Mouse (Mus musculus): ENCODE results near the gene Alkbh5. TPM values are rescaled to one million over a fixed set of nuclear protein-coding genes. Genes with fewer than 3 reads are reported as not detected.

Gene Alkbh5
- 46.6 and 52.1 TPM in 2 replicates for polyA plus RNA-seq (2011; ENCODE audit: insufficient read depth, insufficient read length, low read depth, missing spikeins)

DNA sequence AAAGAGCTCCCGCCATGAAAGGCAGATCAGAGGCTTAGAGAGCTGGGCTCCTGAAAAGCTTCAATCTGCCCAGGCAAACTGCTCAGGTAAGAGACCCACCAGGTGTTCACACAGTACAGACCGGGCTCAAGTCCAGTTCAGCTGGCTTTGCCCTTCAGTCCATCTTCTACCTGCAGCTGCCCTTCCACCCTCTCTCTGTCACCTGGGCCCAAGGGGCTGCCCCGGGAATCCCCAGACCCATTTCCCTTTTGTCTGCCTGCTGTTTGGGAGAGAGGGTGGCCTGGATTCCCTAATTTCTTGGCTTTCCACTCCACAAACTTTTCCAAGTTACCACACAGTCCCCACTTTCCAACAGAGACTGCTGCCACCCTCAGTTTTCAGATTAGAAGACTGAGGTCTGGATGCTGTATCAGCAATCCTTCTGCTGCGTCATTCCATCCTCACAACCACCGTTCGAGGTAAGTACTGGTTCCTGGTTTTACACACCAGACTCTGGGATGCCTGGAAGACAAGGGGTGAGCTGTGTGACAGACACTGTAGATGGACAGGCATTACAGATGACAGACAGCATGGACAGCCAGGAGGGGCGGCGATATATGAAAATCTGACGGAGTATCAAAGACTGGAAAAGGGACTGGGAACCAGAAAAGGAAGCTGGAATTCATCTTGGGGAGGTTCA, at the start of gene Alkbh5:
Alkbh5 (plus strand) TSS at position 202 of the 679 bp plus-strand sequence.
- H3K9ac ChIP-seq (ENCODE audit: low read depth, poor library complexity, severe bottlenecking) = peak within 1 kb of the TSS; percentile 95
- H3K27me3 ChIP-seq (ENCODE audit: control insufficient read depth, insufficient read depth, low read length, poor library complexity, severe bottlenecking) = no peaks in the 10 kb centered on the region
- H3K9me3 ChIP-seq (replicated peaks; ENCODE audit: control insufficient read depth, insufficient read depth, low read length, poor library complexity, severe bottlenecking) = no peaks in the 10 kb centered on the region
- peak within 1 kb of the TSS; percentile 83 for H3K4me3 ChIP-seq (ENCODE audit: low read depth, low read length)
- no peaks in the 10 kb centered on the region for H3K4me1 ChIP-seq (ENCODE audit: control insufficient read depth, insufficient read depth, low read length)
- no peak for TF ChIP-seq EP300 (IDR thresholded peaks at IDR 0.05; ENCODE audit: insufficient read depth, low read depth, low read length)
- no peak for TF ChIP-seq CTCF (IDR thresholded peaks at IDR 0.05; ENCODE audit: low read depth, low read length)
- TF ChIP-seq POLR2A (IDR thresholded peaks at IDR 0.05; ENCODE audit: insufficient read depth, low read length) = no peak
- peaks cover 13% of the 10 kb centered on the region for H3K36me3 ChIP-seq (ENCODE audit: control insufficient read depth, insufficient read depth, low read length, poor library complexity, severe bottlenecking)
- peak within 1 kb of the TSS; percentile 93 for H3K27ac ChIP-seq (ENCODE audit: insufficient read depth, low read length)

DNA sequence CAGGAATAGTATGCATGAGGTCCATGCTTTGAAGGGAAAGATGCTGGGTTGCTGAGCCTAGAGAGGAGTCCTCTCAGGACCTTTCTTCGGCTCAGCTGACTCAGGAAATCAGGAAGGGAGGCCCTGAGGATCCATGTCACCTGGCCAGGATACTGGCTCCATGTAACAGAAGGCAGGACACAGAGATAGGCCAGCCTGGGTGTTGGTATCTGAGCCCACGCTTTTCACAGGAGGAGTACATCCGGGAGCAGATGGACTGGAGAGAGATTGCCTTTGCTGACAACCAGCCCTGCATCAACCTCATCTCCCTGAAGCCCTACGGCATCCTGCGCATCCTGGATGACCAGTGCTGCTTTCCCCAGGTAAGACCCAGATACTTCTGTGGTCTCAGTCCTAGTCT, 43.5 kb upstream of the Alkbh5 start:
- peaks cover 5% of the 10 kb centered on the region for H3K4me1 ChIP-seq (ENCODE audit: control insufficient read depth, insufficient read depth, low read length)
- H3K27ac ChIP-seq (ENCODE audit: insufficient read depth, low read length) = no peak overlapping the region
- H3K9me3 ChIP-seq (replicated peaks; ENCODE audit: control insufficient read depth, insufficient read depth, low read length, poor library complexity, severe bottlenecking) = no peaks in the 10 kb centered on the region
- H3K36me3 ChIP-seq (ENCODE audit: control insufficient read depth, insufficient read depth, low read length, poor library complexity, severe bottlenecking) = no peaks in the 10 kb centered on the region
- no peak overlapping the region for H3K9ac ChIP-seq (ENCODE audit: low read depth, poor library complexity, severe bottlenecking)
- no peak overlapping the region for H3K4me3 ChIP-seq (ENCODE audit: low read depth, low read length)
- TF ChIP-seq CTCF (IDR thresholded peaks at IDR 0.05; ENCODE audit: low read depth, low read length) (no peak), EP300 (IDR thresholded peaks at IDR 0.05; ENCODE audit: insufficient read depth, low read depth, low read length) (no peak), POLR2A (IDR thresholded peaks at IDR 0.05; ENCODE audit: insufficient read depth, low read length) (no peak)
- no peaks in the 10 kb centered on the region for H3K27me3 ChIP-seq (ENCODE audit: control insufficient read depth, insufficient read depth, low read length, poor library complexity, severe bottlenecking)

- H3K9ac ChIP-seq (ENCODE audit: low read depth, poor library complexity, severe bottlenecking) = no peak overlapping the region
These were observed 40.5 kb upstream of the Alkbh5 start for GRCm38 (mm10) chr11:60495692-60496091.

DNA sequence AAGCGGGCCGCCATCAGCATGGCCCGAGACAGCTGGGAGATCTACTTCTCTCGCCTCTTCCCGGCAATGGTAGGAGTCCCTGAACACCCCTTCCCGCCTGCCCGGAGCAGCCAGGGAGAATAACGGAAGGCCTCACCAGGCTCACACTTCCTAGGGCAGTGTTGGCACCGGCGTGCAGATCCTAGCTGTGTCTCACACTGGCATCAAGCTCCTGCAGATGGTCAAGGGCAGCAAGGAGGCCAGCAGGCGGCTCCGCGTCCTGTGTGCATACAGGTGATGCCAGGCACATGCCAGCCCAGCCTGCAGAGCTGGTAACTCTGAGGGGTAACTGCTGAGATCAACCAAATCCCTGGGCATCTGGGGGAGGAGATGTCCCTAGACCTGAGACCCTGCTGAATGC, 28.9 kb upstream of the Alkbh5 start:
- H3K4me3 ChIP-seq (ENCODE audit: low read depth, low read length) = no peak overlapping the region
- H3K4me1 ChIP-seq (ENCODE audit: control insufficient read depth, insufficient read depth, low read length) = no peaks in the 10 kb centered on the region
- no peak overlapping the region for H3K9ac ChIP-seq (ENCODE audit: low read depth, poor library complexity, severe bottlenecking)
- no peaks in the 10 kb centered on the region for H3K27me3 ChIP-seq (ENCODE audit: control insufficient read depth, insufficient read depth, low read length, poor library complexity, severe bottlenecking)
- H3K9me3 ChIP-seq (replicated peaks; ENCODE audit: control insufficient read depth, insufficient read depth, low read length, poor library complexity, severe bottlenecking) = no peaks in the 10 kb centered on the region
- H3K27ac ChIP-seq (ENCODE audit: insufficient read depth, low read length) = no peak overlapping the region
- TF ChIP-seq CTCF (IDR thresholded peaks at IDR 0.05; ENCODE audit: low read depth, low read length) = no peak
- no peak for TF ChIP-seq EP300 (IDR thresholded peaks at IDR 0.05; ENCODE audit: insufficient read depth, low read depth, low read length)
- TF ChIP-seq POLR2A (IDR thresholded peaks at IDR 0.05; ENCODE audit: insufficient read depth, low read length) = no peak
- H3K36me3 ChIP-seq (ENCODE audit: control insufficient read depth, insufficient read depth, low read length, poor library complexity, severe bottlenecking) = no peaks in the 10 kb centered on the region

More at GRCm38 (mm10) chr11:60495692-60496091, 40.5 kb upstream of the Alkbh5 start:
- no peaks in the 10 kb centered on the region for H3K9me3 ChIP-seq (replicated peaks; ENCODE audit: control insufficient read depth, insufficient read depth, low read length, poor library complexity, severe bottlenecking)
- H3K4me1 ChIP-seq (ENCODE audit: control insufficient read depth, insufficient read depth, low read length) = peaks cover 5% of the 10 kb centered on the region
- no peaks in the 10 kb centered on the region for H3K36me3 ChIP-seq (ENCODE audit: control insufficient read depth, insufficient read depth, low read length, poor library complexity, severe bottlenecking)
- H3K27ac ChIP-seq (ENCODE audit: insufficient read depth, low read length) = no peak overlapping the region
- H3K27me3 ChIP-seq (ENCODE audit: control insufficient read depth, insufficient read depth, low read length, poor library complexity, severe bottlenecking) = no peaks in the 10 kb centered on the region
- TF ChIP-seq POLR2A (IDR thresholded peaks at IDR 0.05; ENCODE audit: insufficient read depth, low read length) = no peak
- TF ChIP-seq CTCF (IDR thresholded peaks at IDR 0.05; ENCODE audit: low read depth, low read length) = no peak
- TF ChIP-seq EP300 (IDR thresholded peaks at IDR 0.05; ENCODE audit: insufficient read depth, low read depth, low read length) = no peak
- H3K4me3 ChIP-seq (ENCODE audit: low read depth, low read length) = no peak overlapping the region

DNA sequence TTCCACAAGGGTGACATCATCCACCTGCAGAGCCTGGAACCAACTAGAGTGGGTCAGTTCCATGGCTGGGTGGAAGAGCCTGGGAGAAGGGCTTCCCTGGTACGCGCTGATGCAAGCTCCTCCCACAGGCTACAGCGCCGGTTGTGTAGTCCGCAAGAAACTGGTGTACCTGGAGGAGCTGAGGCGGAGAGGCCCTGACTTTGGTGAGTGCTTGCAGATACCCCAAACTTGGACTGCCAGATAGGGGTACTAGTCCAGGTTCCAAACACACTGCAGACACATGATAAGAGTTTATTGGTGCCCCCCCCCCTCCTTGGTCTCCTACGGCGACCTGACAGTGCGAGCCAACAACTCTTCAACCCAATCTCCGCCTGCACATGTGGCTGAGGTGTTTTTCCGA, 27.2 kb upstream of the Alkbh5 start:
- Histone ChIP-seq H3K4me1 (ENCODE audit: control insufficient read depth, insufficient read depth, low read length) (no peaks in the 10 kb centered on the region), H3K4me3 (ENCODE audit: low read depth, low read length) (peak overlapping the region; percentile 45), H3K36me3 (ENCODE audit: control insufficient read depth, insufficient read depth, low read length, poor library complexity, severe bottlenecking) (no peaks in the 10 kb centered on the region), H3K9ac (ENCODE audit: low read depth, poor library complexity, severe bottlenecking) (peak overlapping the region; percentile 49), H3K27me3 (ENCODE audit: control insufficient read depth, insufficient read depth, low read length, poor library complexity, severe bottlenecking) (no peaks in the 10 kb centered on the region), H3K27ac (ENCODE audit: insufficient read depth, low read length) (no peak overlapping the region), H3K9me3 (replicated peaks; ENCODE audit: control insufficient read depth, insufficient read depth, low read length, poor library complexity, severe bottlenecking) (no peaks in the 10 kb centered on the region)
- TF ChIP-seq EP300 (IDR thresholded peaks at IDR 0.05; ENCODE audit: insufficient read depth, low read depth, low read length) (no peak), POLR2A (IDR thresholded peaks at IDR 0.05; ENCODE audit: insufficient read depth, low read length) (no peak), CTCF (IDR thresholded peaks at IDR 0.05; ENCODE audit: low read depth, low read length) (no peak)

DNA sequence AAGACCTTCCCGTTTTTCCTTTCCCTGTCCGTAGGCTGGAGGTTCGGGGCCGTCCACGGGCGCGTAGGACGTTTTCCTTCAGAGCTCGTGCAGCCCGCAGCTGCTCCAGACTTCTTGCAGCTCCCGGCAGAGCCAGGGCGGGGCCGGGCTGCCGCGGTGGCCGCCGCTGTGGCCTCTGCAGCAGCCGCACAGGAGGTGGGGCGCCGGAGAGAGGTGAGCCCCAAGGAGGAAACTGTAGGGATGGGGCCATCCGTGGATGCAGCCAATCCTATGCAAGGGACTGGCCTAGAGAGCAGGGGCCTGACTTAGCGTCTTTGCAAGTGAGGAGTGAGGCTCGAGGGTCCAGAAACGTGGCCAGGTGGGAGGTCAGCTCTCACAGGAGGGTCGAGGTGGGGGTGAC, 26.7 kb upstream of the Alkbh5 start:
- H3K9me3 ChIP-seq (replicated peaks; ENCODE audit: control insufficient read depth, insufficient read depth, low read length, poor library complexity, severe bottlenecking) = no peaks in the 10 kb centered on the region
- TF ChIP-seq CTCF (IDR thresholded peaks at IDR 0.05; ENCODE audit: low read depth, low read length) = no peak
- no peak for TF ChIP-seq POLR2A (IDR thresholded peaks at IDR 0.05; ENCODE audit: insufficient read depth, low read length)
- no peak for TF ChIP-seq EP300 (IDR thresholded peaks at IDR 0.05; ENCODE audit: insufficient read depth, low read depth, low read length)
- H3K4me1 ChIP-seq (ENCODE audit: control insufficient read depth, insufficient read depth, low read length) = no peaks in the 10 kb centered on the region
- no peaks in the 10 kb centered on the region for H3K27me3 ChIP-seq (ENCODE audit: control insufficient read depth, insufficient read depth, low read length, poor library complexity, severe bottlenecking)
- no peaks in the 10 kb centered on the region for H3K36me3 ChIP-seq (ENCODE audit: control insufficient read depth, insufficient read depth, low read length, poor library complexity, severe bottlenecking)
- peak overlapping the region; percentile 45 for H3K4me3 ChIP-seq (ENCODE audit: low read depth, low read length)
- peak overlapping the region; percentile 49 for H3K9ac ChIP-seq (ENCODE audit: low read depth, poor library complexity, severe bottlenecking)
- H3K27ac ChIP-seq (ENCODE audit: insufficient read depth, low read length) = no peak overlapping the region

Data from ES-Bruce4 (cell line).